Mouse (Mus musculus): Measurements from ENCODE around the gene Palld. TPM values are rescaled to one million over a fixed set of nuclear protein-coding genes. Genes with fewer than 3 reads are reported as not detected.

Gene Palld
- polyA plus RNA-seq, 1 experiment from 2014 or later = 62.9 TPM

- Histone ChIP-seq H3K27ac (replicated peaks; ENCODE audit: low read depth, low read length) (no peak overlapping the region), H3K4me2 (ENCODE audit: low read depth, severe bottlenecking) (no peak overlapping the region), H3K9ac (ENCODE audit: low read length) (no peak overlapping the region), H3K36me3 (ENCODE audit: control insufficient read depth, insufficient read depth, low read length) (no peaks in the 10 kb centered on the region), H3K9me3 (ENCODE audit: control insufficient read depth, low read length) (no peaks in the 10 kb centered on the region), H3K4me3 (ENCODE audit: low read depth, low read length) (no peak overlapping the region), H3K27me3 (ENCODE audit: control insufficient read depth, insufficient read depth, low read length) (no peaks in the 10 kb centered on the region), H3K4me1 (ENCODE audit: control insufficient read depth, insufficient read depth, low read length) (peaks cover 13% of the 10 kb centered on the region)
- DNase-seq (ENCODE audit: low spot score) (no peak), ATAC-seq (ENCODE audit: insufficient number of reproducible peaks, low FRiP score, low TSS enrichment, low read depth) (no peak)
- WGBS = 81% methylated on average over 3 of the region's 3 CpGs
These were observed 210.4 kb downstream of the Palld start for GRCm38 (mm10) chr8:61692129-61692528.

- no peak for ATAC-seq (ENCODE audit: insufficient number of reproducible peaks, low FRiP score, low TSS enrichment, low read depth)
- Histone ChIP-seq H3K27ac (replicated peaks; ENCODE audit: low read depth, low read length) (no peak overlapping the region), H3K27me3 (ENCODE audit: control insufficient read depth, insufficient read depth, low read length) (no peaks in the 10 kb centered on the region), H3K9me3 (ENCODE audit: control insufficient read depth, low read length) (no peaks in the 10 kb centered on the region), H3K4me1 (ENCODE audit: control insufficient read depth, insufficient read depth, low read length) (peaks cover 13% of the 10 kb centered on the region), H3K36me3 (ENCODE audit: control insufficient read depth, insufficient read depth, low read length) (no peaks in the 10 kb centered on the region), H3K4me2 (ENCODE audit: low read depth, severe bottlenecking) (no peak overlapping the region), H3K9ac (ENCODE audit: low read length) (no peak overlapping the region), H3K4me3 (ENCODE audit: low read depth, low read length) (no peak overlapping the region)
- DNase-seq (ENCODE audit: low spot score) = no peak
- 49% methylated on average over 1 of the region's 1 CpGs for WGBS
These were observed 211.1 kb downstream of the Palld start for GRCm38 (mm10) chr8:61691391-61691790.

- DNase-seq (ENCODE audit: low spot score) (no peak), ATAC-seq (ENCODE audit: insufficient number of reproducible peaks, low FRiP score, low TSS enrichment, low read depth) (no peak)
- no peak overlapping the region for H3K27ac ChIP-seq (replicated peaks; ENCODE audit: low read depth, low read length)
- no peak overlapping the region for H3K4me3 ChIP-seq (ENCODE audit: low read depth, low read length)
- no peak overlapping the region for H3K4me2 ChIP-seq (ENCODE audit: low read depth, severe bottlenecking)
- H3K27me3 ChIP-seq (ENCODE audit: control insufficient read depth, insufficient read depth, low read length) = no peaks in the 10 kb centered on the region
- H3K9ac ChIP-seq (ENCODE audit: low read length) = no peak overlapping the region
- 0 out of 2 replicates have a peak, but pooled peaks cover 5% of the 10 kb centered on the region for H3K4me1 ChIP-seq (ENCODE audit: control insufficient read depth, insufficient read depth, low read length)
- WGBS = 70% methylated on average over 4 of the region's 4 CpGs
- H3K36me3 ChIP-seq (ENCODE audit: control insufficient read depth, insufficient read depth, low read length) = no peaks in the 10 kb centered on the region
- H3K9me3 ChIP-seq (ENCODE audit: control insufficient read depth, low read length) = no peaks in the 10 kb centered on the region
These were observed 215.4 kb downstream of the Palld start for GRCm38 (mm10) chr8:61687071-61687470.

GRCm38 (mm10) chr8:61686340-61686739 lies 216.2 kb downstream of the Palld start:
- Histone ChIP-seq H3K27ac (replicated peaks; ENCODE audit: low read depth, low read length) (no peak overlapping the region), H3K4me1 (ENCODE audit: control insufficient read depth, insufficient read depth, low read length) (0 out of 2 replicates have a peak, but pooled peaks cover 5% of the 10 kb centered on the region), H3K4me2 (ENCODE audit: low read depth, severe bottlenecking) (no peak overlapping the region), H3K9ac (ENCODE audit: low read length) (no peak overlapping the region), H3K9me3 (ENCODE audit: control insufficient read depth, low read length) (no peaks in the 10 kb centered on the region), H3K36me3 (ENCODE audit: control insufficient read depth, insufficient read depth, low read length) (no peaks in the 10 kb centered on the region), H3K4me3 (ENCODE audit: low read depth, low read length) (no peak overlapping the region), H3K27me3 (ENCODE audit: control insufficient read depth, insufficient read depth, low read length) (no peaks in the 10 kb centered on the region)
- no peak for ATAC-seq (ENCODE audit: insufficient number of reproducible peaks, low FRiP score, low TSS enrichment, low read depth)
- DNase-seq (ENCODE audit: low spot score) = no peak

- no peak for ATAC-seq (ENCODE audit: insufficient number of reproducible peaks, low FRiP score, low TSS enrichment, low read depth)
- Histone ChIP-seq H3K36me3 (ENCODE audit: control insufficient read depth, insufficient read depth, low read length) (no peaks in the 10 kb centered on the region), H3K27me3 (ENCODE audit: control insufficient read depth, insufficient read depth, low read length) (no peaks in the 10 kb centered on the region), H3K4me1 (ENCODE audit: control insufficient read depth, insufficient read depth, low read length) (0 out of 2 replicates have a peak, but pooled peaks cover 5% of the 10 kb centered on the region), H3K9ac (ENCODE audit: low read length) (no peak overlapping the region), H3K4me2 (ENCODE audit: low read depth, severe bottlenecking) (no peak overlapping the region), H3K4me3 (ENCODE audit: low read depth, low read length) (no peak overlapping the region), H3K27ac (replicated peaks; ENCODE audit: low read depth, low read length) (no peak overlapping the region), H3K9me3 (ENCODE audit: control insufficient read depth, low read length) (no peaks in the 10 kb centered on the region)
- no peak for DNase-seq (ENCODE audit: low spot score)
- 96% methylated on average over 1 of the region's 1 CpGs for WGBS
These were observed 217.2 kb downstream of the Palld start for GRCm38 (mm10) chr8:61685280-61685679.

GRCm38 (mm10) chr8:61684280-61684939 lies 218.1 kb downstream of the Palld start:
- WGBS = 43% methylated on average over 4 of the region's 4 CpGs
- Histone ChIP-seq H3K4me3 (ENCODE audit: low read depth, low read length) (no peak overlapping the region), H3K4me2 (ENCODE audit: low read depth, severe bottlenecking) (no peak overlapping the region), H3K36me3 (ENCODE audit: control insufficient read depth, insufficient read depth, low read length) (no peaks in the 10 kb centered on the region), H3K9me3 (ENCODE audit: control insufficient read depth, low read length) (no peaks in the 10 kb centered on the region), H3K27me3 (ENCODE audit: control insufficient read depth, insufficient read depth, low read length) (no peaks in the 10 kb centered on the region), H3K4me1 (ENCODE audit: control insufficient read depth, insufficient read depth, low read length) (0 out of 2 replicates have a peak, but pooled peaks cover 5% of the 10 kb centered on the region), H3K9ac (ENCODE audit: low read length) (no peak overlapping the region), H3K27ac (replicated peaks; ENCODE audit: low read depth, low read length) (no peak overlapping the region)
- DNase-seq (ENCODE audit: low spot score) (no peak), ATAC-seq (ENCODE audit: insufficient number of reproducible peaks, low FRiP score, low TSS enrichment, low read depth) (no peak)

- H3K4me3 ChIP-seq (ENCODE audit: low read depth, low read length) = no peak overlapping the region
- H3K4me2 ChIP-seq (ENCODE audit: low read depth, severe bottlenecking) = no peak overlapping the region
- ATAC-seq (ENCODE audit: insufficient number of reproducible peaks, low FRiP score, low TSS enrichment, low read depth) = no peak
- no peak for DNase-seq (ENCODE audit: low spot score)
- no peaks in the 10 kb centered on the region for H3K9me3 ChIP-seq (ENCODE audit: control insufficient read depth, low read length)
- H3K9ac ChIP-seq (ENCODE audit: low read length) = no peak overlapping the region
- WGBS = 20% methylated on average over 2 of the region's 2 CpGs
- H3K27ac ChIP-seq (replicated peaks; ENCODE audit: low read depth, low read length) = no peak overlapping the region
- H3K4me1 ChIP-seq (ENCODE audit: control insufficient read depth, insufficient read depth, low read length) = 0 out of 2 replicates have a peak, but pooled peaks cover 5% of the 10 kb centered on the region
- H3K27me3 ChIP-seq (ENCODE audit: control insufficient read depth, insufficient read depth, low read length) = no peaks in the 10 kb centered on the region
- H3K36me3 ChIP-seq (ENCODE audit: control insufficient read depth, insufficient read depth, low read length) = no peaks in the 10 kb centered on the region
These were observed 219.6 kb downstream of the Palld start for GRCm38 (mm10) chr8:61682902-61683301.

GRCm38 (mm10) chr8:61681217-61681616 lies 221.3 kb downstream of the Palld start:
- Histone ChIP-seq H3K27ac (replicated peaks; ENCODE audit: low read depth, low read length) (no peak overlapping the region), H3K36me3 (ENCODE audit: control insufficient read depth, insufficient read depth, low read length) (no peaks in the 10 kb centered on the region), H3K4me1 (ENCODE audit: control insufficient read depth, insufficient read depth, low read length) (0 out of 2 replicates have a peak, but pooled peaks cover 5% of the 10 kb centered on the region), H3K9me3 (ENCODE audit: control insufficient read depth, low read length) (no peaks in the 10 kb centered on the region), H3K27me3 (ENCODE audit: control insufficient read depth, insufficient read depth, low read length) (no peaks in the 10 kb centered on the region), H3K9ac (ENCODE audit: low read length) (no peak overlapping the region), H3K4me2 (ENCODE audit: low read depth, severe bottlenecking) (no peak overlapping the region), H3K4me3 (ENCODE audit: low read depth, low read length) (no peak overlapping the region)
- ATAC-seq (ENCODE audit: insufficient number of reproducible peaks, low FRiP score, low TSS enrichment, low read depth) = no peak
- DNase-seq (ENCODE audit: low spot score) = no peak
- WGBS = 80% methylated on average over 3 of the region's 3 CpGs

- WGBS = 90% methylated on average over 5 of the region's 5 CpGs
- H3K27me3 ChIP-seq (ENCODE audit: control insufficient read depth, insufficient read depth, low read length) = no peaks in the 10 kb centered on the region
- DNase-seq (ENCODE audit: low spot score) = no peak
These were observed 225.3 kb downstream of the Palld start for GRCm38 (mm10) chr8:61677227-61677626.

More at GRCm38 (mm10) chr8:61677227-61677626, 225.3 kb downstream of the Palld start:
- Histone ChIP-seq H3K27ac (replicated peaks; ENCODE audit: low read depth, low read length) (no peak overlapping the region), H3K9me3 (ENCODE audit: control insufficient read depth, low read length) (no peaks in the 10 kb centered on the region), H3K4me2 (ENCODE audit: low read depth, severe bottlenecking) (no peak overlapping the region), H3K36me3 (ENCODE audit: control insufficient read depth, insufficient read depth, low read length) (no peaks in the 10 kb centered on the region), H3K4me1 (ENCODE audit: control insufficient read depth, insufficient read depth, low read length) (no peaks in the 10 kb centered on the region), H3K4me3 (ENCODE audit: low read depth, low read length) (no peak overlapping the region), H3K9ac (ENCODE audit: low read length) (no peak overlapping the region)
- ATAC-seq (ENCODE audit: insufficient number of reproducible peaks, low FRiP score, low TSS enrichment, low read depth) = no peak

Data from limb, embryonic 11.5 days (tissue).